Mouse (Mus musculus) spleen, embryonic (tissue): ENCODE data around the gene C87436.

Experiments used
- CTCF ChIA-PET: fragments of 350-600 bp; sonication (Branson Sonifier 250); formaldehyde crosslinking; loops from one replicate; lab custom pipeline; 2022; lab: Charles Lee

Gene C87436

DNA sequence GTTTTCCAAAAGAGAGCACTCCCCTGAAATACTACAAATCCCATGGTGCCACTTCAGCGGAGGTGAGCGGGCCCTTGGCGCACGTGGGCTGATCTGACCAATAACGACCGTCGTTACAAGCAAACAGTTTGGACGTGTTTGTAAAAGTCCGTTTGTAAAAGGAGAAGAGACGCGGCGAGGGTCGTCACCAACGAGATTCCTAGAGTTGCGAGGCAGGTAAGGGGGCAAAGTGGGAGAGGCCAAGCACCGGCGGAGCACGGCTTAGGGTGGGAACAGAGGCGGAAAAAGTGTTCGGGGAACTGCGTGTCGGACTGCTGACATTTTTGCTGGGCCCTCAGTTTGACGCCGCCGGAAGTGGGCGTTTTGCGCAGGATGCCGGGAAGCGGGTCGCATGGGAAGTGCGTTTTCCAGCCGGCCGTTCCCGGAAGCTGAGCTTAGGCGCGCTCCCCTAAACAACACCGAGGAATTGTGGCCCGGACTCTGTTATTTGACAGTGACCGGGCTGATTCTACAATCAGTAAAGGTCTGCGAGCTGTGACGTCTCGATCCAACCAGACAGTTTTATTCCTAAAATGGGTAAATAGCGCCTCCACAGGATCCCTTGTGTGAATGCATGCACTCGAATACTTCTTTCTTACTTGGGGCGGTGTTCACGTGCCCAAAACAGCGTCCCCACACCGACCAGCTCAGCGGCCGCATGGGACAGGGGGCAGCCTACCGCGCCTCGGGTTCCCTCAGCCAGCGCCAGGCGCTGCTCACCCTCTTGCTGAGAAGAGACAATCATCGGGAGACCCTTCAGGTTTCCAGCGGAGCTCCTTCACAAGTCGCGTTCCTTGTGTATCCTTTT, at the start of gene C87436:
C87436 (plus strand) TSS at position 103 of the 847 bp plus-strand sequence.
- CTCF ChIA-PET = interaction anchor here (0.7 kb wide), 1 partner anchor 33 kb away, joined by 3 read pairs; no protein-coding TSS in a partner anchor

DNA sequence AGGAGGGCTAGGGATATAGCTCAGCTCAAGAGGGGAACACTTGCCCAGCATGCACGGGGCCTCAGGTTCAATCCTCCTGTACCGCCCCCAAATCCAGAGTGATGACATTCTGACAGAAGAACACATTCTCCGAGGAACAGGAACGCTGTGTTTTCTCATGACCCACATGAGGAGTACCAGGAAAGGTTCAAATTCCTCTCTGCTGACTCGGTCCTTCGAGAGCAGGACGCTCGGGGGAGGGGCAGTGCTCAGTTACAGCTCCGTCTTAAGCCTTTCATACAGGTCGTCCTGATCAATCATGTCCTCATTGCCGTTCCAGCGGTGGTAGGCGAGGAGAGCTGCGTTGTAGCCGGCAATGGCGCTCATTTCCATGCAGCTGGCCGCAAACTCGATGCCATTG, 49.7 kb upstream of the C87436 start:
- CTCF ChIA-PET = no interaction called here

DNA sequence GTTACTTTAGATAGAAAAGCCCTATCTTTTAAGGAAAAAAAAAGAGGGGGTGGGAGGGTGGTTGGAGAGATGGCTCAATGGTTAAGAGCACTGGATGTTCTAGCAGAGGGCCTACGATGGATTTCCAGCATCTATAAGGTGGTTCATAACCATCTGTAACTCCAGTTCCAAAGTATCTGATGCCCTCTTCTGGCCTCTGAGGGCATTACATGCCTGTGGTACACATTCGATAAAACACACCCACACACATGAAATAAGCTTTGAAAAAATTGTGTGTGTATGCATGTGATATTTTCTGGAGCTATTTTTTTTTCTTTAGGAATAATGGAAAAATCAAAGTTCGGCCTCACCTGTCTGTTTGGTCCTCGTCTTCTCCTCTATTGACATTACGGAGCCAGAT, 46.8 kb upstream of the C87436 start:
- CTCF ChIA-PET = interaction anchor here (1.0 to 1.2 kb wide), 2 partner anchors 11 to 27 kb away, joined by 3 to 5 read pairs; no protein-coding TSS in a partner anchor

DNA sequence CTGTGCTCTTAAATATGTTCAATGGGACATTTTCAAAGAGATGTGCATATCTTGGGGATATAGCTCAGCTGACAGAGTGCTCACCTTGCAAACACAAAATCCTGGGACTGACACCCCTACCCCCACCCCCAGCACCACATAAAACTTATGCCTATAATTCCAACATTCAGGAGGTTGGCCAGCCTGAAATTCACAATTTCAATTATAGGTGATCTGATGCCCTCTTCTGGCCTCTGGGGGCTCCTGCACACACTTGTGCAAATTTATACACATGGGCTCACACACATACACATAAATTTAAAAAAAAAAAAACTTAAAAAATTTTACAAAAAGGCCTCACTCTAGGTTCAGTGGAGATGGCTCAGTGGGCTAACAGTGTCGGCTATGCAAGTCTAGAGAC, 45.0 kb upstream of the C87436 start:
- CTCF ChIA-PET = no interaction called here

DNA sequence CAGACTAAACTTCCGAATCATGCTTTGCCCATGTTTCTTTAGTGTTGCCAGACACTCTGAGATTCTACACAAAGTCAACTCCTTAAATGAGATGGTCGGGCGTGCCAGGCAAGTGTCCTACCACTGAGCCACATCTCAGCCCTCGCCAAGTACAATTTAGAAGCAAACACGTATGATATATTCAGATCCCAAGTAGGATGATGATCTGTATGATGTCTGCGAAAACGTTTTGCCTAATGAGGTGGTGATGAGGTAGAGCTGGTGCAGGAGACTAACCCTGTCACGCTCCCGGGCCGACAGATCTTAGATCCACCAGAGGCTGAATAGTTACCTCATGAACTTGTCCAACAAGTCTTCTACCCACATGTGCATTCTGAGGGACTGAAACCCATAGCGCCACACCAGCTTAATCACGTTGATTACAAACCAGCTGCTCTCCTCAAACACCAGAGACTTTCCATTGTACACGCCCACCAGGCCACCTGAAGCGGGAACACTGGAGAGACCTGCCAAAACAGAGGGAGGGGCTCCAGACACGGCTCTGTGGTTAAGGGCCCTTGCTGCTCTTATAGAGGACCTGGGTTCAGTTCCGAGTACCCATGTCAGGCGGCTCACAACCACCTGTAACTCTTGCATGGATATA, 44.0 kb upstream of the C87436 start:
- CTCF ChIA-PET = interaction anchor here (0.6 kb wide), 1 partner anchor 178 kb away, joined by 4 read pairs; no protein-coding TSS in a partner anchor

DNA sequence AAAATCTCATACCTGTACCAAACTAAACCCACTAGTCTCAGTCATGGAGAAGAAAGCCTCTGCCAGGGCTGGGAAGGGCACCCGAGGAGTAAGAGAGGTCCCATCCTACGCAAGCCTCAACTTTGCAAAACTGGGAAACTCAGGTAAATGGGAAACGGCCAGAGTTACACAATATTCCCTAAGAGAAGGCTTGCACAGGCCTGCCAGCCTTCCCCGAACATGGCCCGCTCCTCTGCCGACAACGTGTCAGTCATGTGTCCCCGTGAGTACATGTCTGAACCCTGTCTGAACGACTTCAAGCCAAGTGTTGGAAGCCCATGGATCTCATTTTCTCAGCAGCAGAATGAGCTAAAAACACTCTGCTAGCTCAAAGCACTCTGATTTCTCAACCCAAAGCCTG, 43.2 kb upstream of the C87436 start:
- CTCF ChIA-PET = interaction anchor here (0.6 kb wide), 1 partner anchor 179 kb away, joined by 4 read pairs; no protein-coding TSS in a partner anchor

DNA sequence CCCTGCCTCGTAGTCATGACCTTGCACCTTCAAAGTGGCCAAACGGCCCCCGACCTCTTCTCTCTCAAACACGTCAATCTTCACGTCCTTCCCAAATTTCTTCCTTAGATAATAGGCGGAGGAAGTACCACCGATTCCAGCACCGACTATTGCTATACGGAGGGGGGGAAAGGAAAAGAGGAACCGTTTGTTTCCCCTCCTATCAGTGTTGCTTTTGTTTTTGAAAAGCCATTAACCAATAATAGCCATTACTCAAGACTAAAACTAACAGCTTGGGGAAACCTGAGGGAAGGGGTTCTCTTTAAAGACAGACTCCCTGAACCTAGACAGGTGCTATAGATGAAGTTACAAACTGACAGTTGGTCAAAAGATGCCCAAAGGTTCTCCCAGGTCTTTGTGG, 42.2 kb upstream of the C87436 start:
- CTCF ChIA-PET = no interaction called here

DNA sequence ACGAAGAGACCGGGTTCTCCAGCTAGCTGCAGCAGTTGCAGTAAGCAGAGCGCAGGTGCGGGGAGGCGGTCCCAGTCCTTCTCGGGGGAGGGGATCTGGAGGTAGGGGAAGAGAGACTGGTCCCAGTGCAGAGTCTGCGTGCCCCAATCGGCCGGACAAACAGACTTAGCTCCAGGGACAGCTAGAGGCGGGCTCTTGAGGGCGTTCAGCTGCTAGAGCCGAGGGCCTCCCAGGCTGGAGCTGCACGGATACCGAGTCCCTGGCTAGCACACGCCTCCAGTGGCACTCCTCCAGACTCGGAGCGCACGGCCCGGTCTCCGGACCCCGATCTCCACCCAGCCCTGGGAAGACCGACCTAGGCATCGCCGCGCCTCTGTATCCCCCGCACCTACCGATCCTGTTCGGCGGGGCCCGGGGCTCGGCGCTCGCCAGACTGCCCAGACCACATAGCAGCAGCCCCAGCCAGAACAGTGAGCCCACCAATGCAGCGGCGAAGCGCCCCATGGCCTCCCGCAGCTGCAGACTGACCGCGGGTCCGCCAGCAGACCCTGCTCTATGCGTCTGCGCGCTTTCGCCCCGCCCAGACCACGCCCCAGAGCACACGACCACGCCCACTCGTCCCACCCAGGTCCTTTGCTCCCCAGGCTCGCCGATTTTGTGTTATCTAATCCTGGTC, 41.5 kb upstream of the C87436 start, which contains the start of gene Pcyox1:
Pcyox1 (minus strand) TSS at position 574 of the 676 bp plus-strand sequence.
- CTCF ChIA-PET = no interaction called here

DNA sequence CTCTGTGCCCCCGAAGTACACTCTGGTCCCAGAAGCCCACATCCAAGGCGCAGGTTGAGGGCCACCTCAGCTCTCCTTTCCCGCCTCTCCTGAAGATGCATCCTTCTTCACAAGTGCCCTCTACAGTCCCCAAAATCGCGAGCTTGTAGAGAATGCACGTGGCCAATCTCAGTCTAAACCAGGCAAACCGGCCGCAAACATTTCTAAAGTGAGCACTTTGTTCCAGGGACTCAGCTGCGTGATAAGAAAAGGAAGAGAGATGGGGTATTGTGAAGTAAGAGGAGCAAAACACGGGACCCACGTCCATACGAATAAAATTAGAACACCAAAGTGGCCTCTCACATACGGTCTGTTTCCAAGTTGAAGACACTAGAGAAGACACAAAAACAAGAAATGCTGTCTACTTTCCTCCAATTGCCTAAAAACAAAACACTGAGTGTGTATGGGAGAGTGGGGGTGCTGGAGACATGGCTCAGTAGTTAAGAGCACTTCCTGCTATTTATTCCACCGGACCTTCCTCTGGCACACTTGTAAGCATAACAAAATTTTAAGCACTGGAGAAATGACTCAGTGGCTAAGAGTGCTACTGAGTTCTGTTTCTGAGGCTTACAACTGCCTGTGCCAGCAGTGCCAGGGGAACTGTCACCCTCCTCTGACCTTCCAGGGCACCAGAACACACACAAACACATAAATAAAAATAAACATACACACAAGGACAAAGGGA, 40.8 kb upstream of the C87436 start:
- CTCF ChIA-PET = no interaction called here

DNA sequence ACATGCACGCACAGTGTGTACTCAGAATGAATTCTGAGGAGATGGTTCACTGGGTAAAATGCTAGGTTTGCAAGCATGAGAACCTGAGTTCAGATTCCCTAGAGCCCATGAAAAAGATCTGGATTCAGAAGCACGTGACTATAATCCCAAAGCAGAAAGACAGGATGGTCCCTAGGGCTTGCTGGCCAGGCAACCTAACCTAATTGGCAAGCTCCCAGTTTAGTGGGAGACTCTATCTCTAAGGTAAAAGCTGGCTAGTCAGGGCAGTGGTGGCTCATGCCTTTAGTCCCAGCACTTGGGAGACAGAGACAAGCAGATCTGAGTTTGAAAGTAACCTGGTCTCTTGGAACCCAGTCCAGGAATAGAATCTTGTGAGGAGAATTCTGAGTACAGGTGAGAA, 39.2 kb upstream of the C87436 start:
- CTCF ChIA-PET = no interaction called here

DNA sequence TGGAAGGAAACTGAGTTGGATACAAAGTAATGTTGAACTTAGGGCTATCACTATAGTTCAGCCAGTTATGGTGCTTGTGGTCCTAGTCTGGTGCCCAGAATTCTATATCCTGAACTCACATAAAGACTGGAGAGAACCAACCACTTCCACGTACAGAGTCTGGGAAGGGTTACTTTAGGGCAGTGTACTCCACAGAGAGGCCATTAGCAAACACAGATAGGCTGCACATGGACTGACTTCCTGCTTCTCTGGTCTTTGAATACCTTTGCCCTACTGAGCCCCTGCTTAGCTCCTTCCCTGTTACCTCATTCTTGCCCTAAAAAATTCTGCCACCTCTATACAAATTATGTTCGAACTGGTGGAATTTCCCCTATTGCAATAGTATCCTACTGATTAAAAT, 38.2 kb upstream of the C87436 start:
- CTCF ChIA-PET = interaction anchor here (0.7 to 0.8 kb wide), 2 partner anchors 143 to 1667 kb away, joined by 3 read pairs; no protein-coding TSS in a partner anchor

DNA sequence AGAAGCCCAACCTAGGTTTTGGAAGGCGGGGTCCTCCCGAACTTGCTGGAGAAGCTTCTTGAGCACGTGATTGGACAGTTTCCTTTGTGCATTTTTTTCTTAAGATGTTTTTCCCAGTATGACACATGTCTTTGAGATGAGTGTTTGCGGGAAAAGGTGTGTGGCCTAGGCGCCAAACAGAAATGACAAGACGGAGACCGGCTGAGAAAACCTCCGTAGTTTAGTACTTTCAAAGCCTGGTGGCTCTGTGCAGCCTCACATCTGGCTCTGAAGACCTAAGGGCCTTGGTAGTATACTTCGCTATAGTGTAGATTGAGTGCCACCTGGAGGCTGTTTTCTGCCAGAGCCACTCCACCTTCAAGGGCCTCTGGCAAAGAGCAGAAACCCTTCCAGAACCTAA, 37.2 kb upstream of the C87436 start:
- CTCF ChIA-PET = interaction anchor here (0.6 to 0.9 kb wide), 6 partner anchors 26 to 1668 kb away, joined by 3 to 4 read pairs (median 3); no protein-coding TSS in a partner anchor

DNA sequence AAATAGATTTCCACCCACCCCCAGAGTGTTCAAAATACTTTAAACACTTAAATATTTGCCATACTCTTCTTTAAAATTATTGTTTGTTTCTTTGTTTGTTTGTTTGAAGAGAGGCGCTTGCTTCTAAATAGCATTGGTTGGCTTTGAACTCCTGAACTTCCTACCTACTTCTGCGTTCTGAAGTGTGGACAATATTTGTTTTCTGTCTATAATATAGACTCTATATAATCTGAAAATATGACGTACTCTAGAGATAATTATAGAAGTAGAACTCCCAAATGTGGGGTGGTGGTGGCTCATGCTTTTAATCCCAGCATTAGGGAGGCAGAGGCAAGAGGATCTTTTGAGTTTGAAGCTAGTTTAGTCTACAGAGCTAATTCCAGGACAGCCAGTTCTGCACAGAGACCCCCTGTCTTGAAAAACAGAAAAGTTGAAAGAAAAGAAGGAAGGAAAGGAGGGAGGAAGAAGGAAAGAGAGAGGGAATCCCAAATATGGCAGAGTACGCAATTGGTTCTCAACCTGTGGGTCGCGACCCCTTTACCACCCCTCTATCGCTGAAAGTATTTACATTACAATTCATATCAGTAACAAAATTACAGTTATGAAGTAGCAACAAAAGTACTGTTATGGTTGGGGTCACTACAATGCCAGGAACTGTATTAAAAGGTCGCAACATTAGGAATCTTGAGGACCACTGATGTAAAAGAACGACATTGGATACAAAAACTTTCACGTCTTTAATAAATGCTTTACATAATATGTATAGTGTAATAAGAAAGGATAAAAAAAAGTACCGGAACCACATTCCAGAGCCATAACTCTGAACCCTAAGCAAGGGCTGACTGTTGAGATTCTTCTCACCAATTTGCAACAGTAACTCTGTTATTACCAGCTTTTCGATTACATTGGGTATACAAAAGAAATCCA, 35.2 kb upstream of the C87436 start:
- CTCF ChIA-PET = interaction anchor here (1.5 kb wide), 1 partner anchor 12 kb away, joined by 3 read pairs; no protein-coding TSS in a partner anchor

DNA sequence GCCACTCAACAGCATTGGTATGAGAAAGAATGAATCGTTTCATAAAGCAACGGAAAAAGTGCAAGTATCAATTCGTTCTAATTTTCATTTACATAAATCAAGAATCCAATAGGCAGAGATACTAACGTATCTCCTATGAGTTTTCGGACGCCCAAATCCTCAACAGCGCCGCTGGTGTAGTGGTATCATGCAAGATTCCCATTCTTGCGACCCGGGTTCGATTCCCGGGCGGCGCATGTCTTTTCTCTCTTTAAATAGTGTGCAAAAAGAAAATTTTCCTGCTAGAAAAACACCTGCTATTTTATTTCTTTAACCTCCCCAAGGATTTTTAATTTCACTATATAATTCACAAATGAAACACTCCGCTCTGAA, 34.5 kb upstream of the C87436 start:
- CTCF ChIA-PET = no interaction called here

DNA sequence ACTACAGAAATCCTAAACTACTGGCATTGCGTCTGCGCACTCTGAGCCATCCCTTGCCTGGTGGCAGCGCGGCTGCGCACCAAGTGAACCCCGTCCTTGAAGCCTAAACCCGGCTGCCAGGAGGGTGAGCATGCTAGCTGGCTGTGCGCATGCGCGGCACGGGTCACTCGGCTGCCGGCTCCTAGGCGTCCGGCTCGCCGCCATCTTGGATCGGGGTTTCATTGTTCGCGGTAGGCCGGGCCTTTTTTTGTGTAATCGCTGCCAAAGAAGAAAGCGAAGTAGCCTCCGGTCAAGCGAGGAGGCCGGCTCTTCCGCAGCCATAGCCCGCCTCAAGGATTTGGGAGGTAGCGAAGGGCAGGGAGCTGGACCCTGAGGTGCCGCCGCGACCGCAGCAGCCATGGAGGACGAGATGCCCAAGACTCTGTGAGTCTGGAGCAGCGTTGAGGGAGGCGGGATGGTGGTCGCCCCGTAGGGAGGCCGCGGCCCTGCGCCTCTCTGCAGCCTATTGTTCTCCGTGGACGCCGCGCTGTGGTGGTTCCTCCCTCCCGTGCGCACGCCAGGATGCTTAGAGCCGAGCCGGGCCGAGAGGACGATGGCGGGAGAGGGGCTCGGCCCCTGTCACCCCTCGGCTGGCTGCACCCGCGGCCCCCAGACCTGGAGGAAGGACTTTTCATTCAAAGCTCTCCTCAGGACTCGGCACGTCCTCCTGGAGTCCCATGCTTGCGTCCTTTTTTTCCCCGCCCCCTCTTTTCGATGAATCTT, 33.9 kb upstream of the C87436 start, which contains the start of gene Tia1:
Tia1 (plus strand) TSS at position 120 of the 762 bp plus-strand sequence.
- CTCF ChIA-PET = interaction anchor here (0.7 kb wide), 1 partner anchor 10 kb away, joined by 5 read pairs; no protein-coding TSS in a partner anchor

DNA sequence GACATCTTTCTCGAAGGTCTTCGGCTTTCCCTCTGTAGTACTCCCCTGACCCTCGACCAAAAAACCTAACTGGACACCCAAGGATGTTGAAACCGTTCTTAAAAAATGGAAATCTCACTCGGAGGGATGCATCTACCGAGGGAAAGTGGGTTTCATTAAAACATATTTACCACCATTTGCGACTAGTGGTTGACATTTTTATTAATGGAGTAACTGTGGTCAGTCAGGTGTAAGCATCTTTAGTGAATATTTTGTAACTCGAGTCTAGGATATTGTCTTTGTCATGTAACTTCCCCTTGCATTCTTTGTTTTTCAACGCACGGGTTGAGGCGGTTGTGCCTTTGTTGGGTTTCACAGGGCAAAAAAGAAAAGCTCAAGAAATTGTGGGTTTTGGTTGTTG, 33.2 kb upstream of the C87436 start:
- CTCF ChIA-PET = interaction anchor here (0.6 to 0.7 kb wide), 2 partner anchors 9 to 34 kb away, joined by 3 to 5 read pairs; no protein-coding TSS in a partner anchor

DNA sequence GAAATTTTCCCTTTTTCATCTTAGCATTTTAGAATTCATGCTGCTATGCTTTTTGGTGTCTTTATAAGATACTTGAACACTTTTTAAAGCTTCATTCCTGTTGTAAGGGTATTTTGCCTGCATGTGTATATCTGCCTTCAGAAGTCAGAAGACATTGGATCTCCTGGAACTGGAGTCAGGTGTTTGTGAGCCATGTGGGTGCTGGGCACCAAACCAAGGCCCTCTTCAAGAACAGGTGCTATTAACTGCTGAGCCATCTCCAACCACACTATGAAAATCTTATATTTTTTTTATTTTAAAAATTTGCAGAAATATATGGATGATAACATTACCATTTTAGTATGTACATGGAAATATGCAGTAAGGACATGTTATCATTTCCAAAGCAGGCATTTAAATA, 31.9 kb upstream of the C87436 start:
- CTCF ChIA-PET = interaction anchor here (0.7 kb wide), 2 partner anchors 328 to 417 kb away, joined by 3 to 6 read pairs; no protein-coding TSS in a partner anchor

DNA sequence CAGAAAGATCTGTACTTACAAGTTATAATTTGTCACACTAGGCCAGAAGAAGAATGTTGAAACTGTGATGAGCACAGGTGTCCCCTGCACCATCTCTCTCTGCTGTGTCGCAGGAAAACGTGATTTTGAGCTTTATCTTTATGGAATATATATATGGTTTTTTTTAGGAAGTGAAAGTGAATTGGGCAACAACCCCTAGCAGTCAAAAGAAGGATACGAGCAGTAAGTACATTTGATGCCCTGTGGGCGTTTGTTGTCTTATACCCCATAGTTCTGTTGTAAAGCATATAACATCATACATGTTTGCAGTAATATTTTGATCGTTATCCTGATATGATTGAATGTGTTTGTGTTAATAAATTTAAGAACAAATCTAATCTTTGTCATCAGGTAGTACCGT, 19.5 kb upstream of the C87436 start:
- CTCF ChIA-PET = interaction anchor here (0.7 kb wide), 1 partner anchor 63 kb away, joined by 3 read pairs; no protein-coding TSS in a partner anchor

DNA sequence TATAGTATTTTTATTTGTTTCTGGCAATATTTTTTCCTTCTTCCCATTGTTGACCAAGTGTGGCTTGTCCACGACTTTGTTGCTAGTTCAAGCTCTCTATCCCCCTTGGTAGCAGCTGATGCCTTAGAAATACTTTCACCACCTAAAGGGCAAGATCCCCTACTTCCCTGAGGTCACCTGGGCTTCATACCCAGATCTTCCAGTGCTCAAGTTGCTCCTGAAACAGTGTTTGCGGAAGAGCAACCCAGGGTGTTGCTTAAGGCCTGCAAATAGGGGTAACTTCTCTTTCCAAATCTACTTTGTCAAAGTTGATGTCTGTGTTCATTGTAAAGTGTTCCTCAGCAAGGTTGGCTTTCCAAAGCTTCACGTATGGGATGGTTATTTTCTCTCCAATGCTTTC, 18.9 kb upstream of the C87436 start:
- CTCF ChIA-PET = interaction anchor here (0.6 kb wide), 1 partner anchor 79 kb away, joined by 3 read pairs; no protein-coding TSS in a partner anchor
